Mouse (Mus musculus) olfactory bulb, adult 2 months (tissue): ENCODE measurements around the gene Fbxo24.

Experiments used
- CTCF ChIP-seq: fragments of 200-500 bp; IDR thresholded peaks from 2 replicates; pipeline ENCODE4 v1.5.1; 2012; ENCODE audit warnings: low read depth, mild to moderate bottlenecking, low read length, moderate library complexity; ENCODE audit not compliant: insufficient read depth
- POLR2A ChIP-seq: fragments of 200-500 bp; IDR thresholded peaks from 2 replicates; pipeline ENCODE4 v1.6.1; 2012; ENCODE audit warnings: mild to moderate bottlenecking, low read depth, low read length, moderate library complexity; ENCODE audit not compliant: insufficient read depth

- no peak for TF ChIP-seq POLR2A
- no peak for TF ChIP-seq CTCF
Measured at GRCm38 (mm10) chr5:137565744-137566143, 63.1 kb downstream of the Fbxo24 start.
